Mouse (Mus musculus) liver, postnatal 0 days (tissue): Measurements from ENCODE around the gene Filip1. TPM values are rescaled to one million over a fixed set of nuclear protein-coding genes. Genes with fewer than 3 reads are reported as not detected.
A peak's percentile ranks its signal among the peaks of the same experiment; 100 is the strongest.

ENCODE experiments used
- ATAC-seq: fragments of 200-750 bp; cut with Nextera tagmentation; 2 replicates; pipeline ENCODE4 v1.8.0; 2017; ENCODE audit warnings: mild to moderate bottlenecking, moderate library complexity
- DNase-seq: peaks from one replicate; pipeline ENCODE4 v3.0.0-alpha.2; 2016
- H3K27ac ChIP-seq: fragments of 300-500 bp; sonication (generic); 2 replicates; pipeline ENCODE4 v1.5.1; 2014; ENCODE audit warnings: antibody characterized with exemption, moderate library complexity, mild to moderate bottlenecking, low read depth
- H3K27me3 ChIP-seq: fragments of 300-500 bp; sonication (generic); 2 replicates; pipeline ENCODE4 v1.6.1; 2014; ENCODE audit warnings: low read length, control low read depth, mixed read lengths; ENCODE audit not compliant: insufficient read depth
- H3K36me3 ChIP-seq: fragments of 300-500 bp; sonication (generic); replicated peaks from 2 replicates; pipeline ENCODE4 v1.6.1; 2014; ENCODE audit warnings: mild to moderate bottlenecking, control low read depth, low read length, moderate library complexity, mixed read lengths; ENCODE audit not compliant: insufficient read depth
- H3K4me1 ChIP-seq: fragments of 300-500 bp; sonication (generic); 2 replicates; pipeline ENCODE4 v1.6.1; 2014; ENCODE audit warnings: antibody characterized with exemption, mild to moderate bottlenecking, control low read depth; ENCODE audit not compliant: insufficient read depth
- H3K4me2 ChIP-seq: fragments of 300-500 bp; sonication (generic); 2 replicates; pipeline ENCODE4 v1.6.1; 2014; ENCODE audit warnings: low read depth, mild to moderate bottlenecking, low read length, moderate library complexity, mixed read lengths
- H3K4me3 ChIP-seq: fragments of 300-500 bp; sonication (generic); 2 replicates; pipeline ENCODE4 v1.5.1; 2014; ENCODE audit warnings: low read depth, low read length
- H3K9ac ChIP-seq: fragments of 300-500 bp; sonication (generic); replicated peaks from 2 replicates; pipeline ENCODE4 v1.6.1; 2014; ENCODE audit warnings: mild to moderate bottlenecking, moderate library complexity
- H3K9me3 ChIP-seq: fragments of 300-500 bp; sonication (generic); 2 replicates; pipeline ENCODE4 v1.6.1; 2016; ENCODE audit warnings: mild to moderate bottlenecking, control low read depth, low read length, mixed read lengths
- CTCF ChIP-seq: sonication (generic); IDR thresholded peaks from 2 replicates; pipeline ENCODE4 v1.5.1; 2016; ENCODE audit warnings: antibody characterized with exemption, low read depth
- EP300 ChIP-seq: IDR thresholded peaks from 2 replicates; pipeline ENCODE4 v1.6.1; 2016; ENCODE audit warnings: antibody characterized with exemption, low read depth, mild to moderate bottlenecking
- WGBS: fragments of 180-500 bp; shearing (Covaris S2); extraction: QIAGEN DNeasy Blood & Tissue Kit; methylation state at CpG from one replicate; pipeline ENCODE4 v1.1.7; 2014; ENCODE audit not compliant: insufficient replicate concordance; 5-methylcytosine and 5-hydroxymethylcytosine counted together
- polyA plus RNA-seq: library from polyadenylated mRNA; unstranded; fragments of >200 nt; fragmentation: Nextera tagmentation; extraction: Ambion mirVana; gene quantifications from 2 replicates; pipeline ENCODE4 v1.2.1, GENCODE M21; 2015

Gene Filip1
- polyA plus RNA-seq, 1 experiment from 2014 or later = 1.2 TPM

GRCm38 (mm10) chr9:79810969-79811902, 201.4 kb downstream of the Filip1 start:
- DNase-seq (no peak), ATAC-seq (no peak)
- TF ChIP-seq CTCF = no peak
- TF ChIP-seq EP300 = no peak
- 67% methylated on average over 10 of the region's 11 CpGs for WGBS
- H3K27ac ChIP-seq = no peak overlapping the region
- no peak overlapping the region for H3K9ac ChIP-seq
- H3K4me2 ChIP-seq = no peak overlapping the region
- H3K4me3 ChIP-seq = no peak overlapping the region
- H3K27me3 ChIP-seq = no peaks in the 10 kb centered on the region
- H3K4me1 ChIP-seq = no peaks in the 10 kb centered on the region; the same call in 1 of the 2 replicates
- no peaks in the 10 kb centered on the region for H3K36me3 ChIP-seq
- no peaks in the 10 kb centered on the region for H3K9me3 ChIP-seq

GRCm38 (mm10) chr9:79810534-79810933, 202.1 kb downstream of the Filip1 start:
- no peaks in the 10 kb centered on the region for H3K36me3 ChIP-seq
- ATAC-seq (peak; percentile 67), DNase-seq (no peak)
- no peak overlapping the region for H3K27ac ChIP-seq
- no peak overlapping the region for H3K4me3 ChIP-seq
- no peak overlapping the region for H3K4me2 ChIP-seq
- no peaks in the 10 kb centered on the region for H3K27me3 ChIP-seq
- TF ChIP-seq CTCF = no peak
- H3K9ac ChIP-seq = no peak overlapping the region
- 30% methylated on average over 3 of the region's 3 CpGs for WGBS
- H3K9me3 ChIP-seq = no peaks in the 10 kb centered on the region
- H3K4me1 ChIP-seq = no peaks in the 10 kb centered on the region; the same call in 1 of the 2 replicates

- WGBS = 48% methylated on average over 6 of the region's 6 CpGs
- H3K27me3 ChIP-seq = no peaks in the 10 kb centered on the region
Observed at GRCm38 (mm10) chr9:79809411-79809810, 203.2 kb downstream of the Filip1 start.

GRCm38 (mm10) chr9:79807178-79807577, 205.5 kb downstream of the Filip1 start:
- Histone ChIP-seq H3K9ac (no peak overlapping the region), H3K4me3 (no peak overlapping the region), H3K36me3 (no peaks in the 10 kb centered on the region), H3K9me3 (no peaks in the 10 kb centered on the region), H3K27ac (no peak overlapping the region), H3K4me1 (no peaks in the 10 kb centered on the region; the same call in 1 of the 2 replicates), H3K27me3 (no peaks in the 10 kb centered on the region), H3K4me2 (no peak overlapping the region)
- DNase-seq (no peak), ATAC-seq (no peak)
- WGBS = 33% methylated on average over 4 of the region's 4 CpGs
- TF ChIP-seq EP300 = no peak
- no peak for TF ChIP-seq CTCF

More at GRCm38 (mm10) chr9:79809411-79809810, 203.2 kb downstream of the Filip1 start:
- H3K27ac ChIP-seq = no peak overlapping the region
- no peaks in the 10 kb centered on the region for H3K36me3 ChIP-seq
- DNase-seq (no peak), ATAC-seq (no peak)
- no peak overlapping the region for H3K4me3 ChIP-seq
- H3K4me2 ChIP-seq = no peak overlapping the region
- no peaks in the 10 kb centered on the region for H3K9me3 ChIP-seq
- TF ChIP-seq CTCF = no peak
- TF ChIP-seq EP300 = no peak
- no peaks in the 10 kb centered on the region; the same call in 1 of the 2 replicates for H3K4me1 ChIP-seq
- H3K9ac ChIP-seq = no peak overlapping the region

- Histone ChIP-seq H3K36me3 (no peaks in the 10 kb centered on the region), H3K4me3 (no peak overlapping the region), H3K4me2 (no peak overlapping the region), H3K9me3 (no peaks in the 10 kb centered on the region), H3K9ac (no peak overlapping the region), H3K27me3 (no peaks in the 10 kb centered on the region), H3K27ac (no peak overlapping the region), H3K4me1 (no peaks in the 10 kb centered on the region; the same call in 1 of the 2 replicates)
- DNase-seq (no peak), ATAC-seq (no peak)
- TF ChIP-seq CTCF (peak; percentile 84), EP300 (no peak)
- 41% methylated on average over 12 of the region's 12 CpGs for WGBS
Observed at GRCm38 (mm10) chr9:79806317-79807075, 206.2 kb downstream of the Filip1 start.

- ATAC-seq = no peak
- H3K9me3 ChIP-seq = no peaks in the 10 kb centered on the region
- H3K27ac ChIP-seq = no peak overlapping the region
- H3K36me3 ChIP-seq = no peaks in the 10 kb centered on the region
- no peak overlapping the region for H3K4me2 ChIP-seq
- no peak for DNase-seq
- no peak for TF ChIP-seq CTCF
- TF ChIP-seq EP300 = no peak
- no peak overlapping the region for H3K4me3 ChIP-seq
- no peaks in the 10 kb centered on the region for H3K27me3 ChIP-seq
- no peaks in the 10 kb centered on the region; the same call in 1 of the 2 replicates for H3K4me1 ChIP-seq
- no peak overlapping the region for H3K9ac ChIP-seq
- WGBS = 85% methylated on average over 10 of the region's 10 CpGs
Observed at GRCm38 (mm10) chr9:79805426-79805825, 207.2 kb downstream of the Filip1 start.
